ENCODE assay signal across 12 mouse cellular contexts in genomic region chr16:92382508-92382907, GRCm38 (mm10). TPM values are rescaled to one million over a fixed set of nuclear protein-coding genes. Genes with fewer than 3 reads are reported as not detected.
DNase-seq lines count a peak whose midpoint lies in the region; ATAC-seq lines count a peak whose summit lies in the region.
"Had no signal": no experiment of that assay in that cellular context is flagged by ENCODE, and none has a peak within 500 bp of the region (broad histone marks: within the 10 kb centered on the region; RNA-seq: fewer than 3 reads in every experiment).

No protein-coding gene starts in this region.

- no peaks in the 10 kb centered on the region for H3K36me3 ChIP-seq in hindbrain, embryonic 15.5 days
- H3K36me3 ChIP-seq in hindbrain, embryonic 12.5 days: no peaks in the 10 kb centered on the region
- H3K36me3 ChIP-seq: heart, embryonic 13.5 days; kidney, embryonic 15.5 days; liver, embryonic 13.5 days; midbrain, embryonic 12.5 days had no signal

- ATAC-seq in hindbrain, embryonic 15.5 days (ENCODE audit: low FRiP score, low read depth): peak; percentile 69; the same call in 1 of the 2 replicates
- ATAC-seq in hindbrain, embryonic 12.5 days (ENCODE audit: low FRiP score): no peak

- H3K4me3 ChIP-seq in hindbrain, embryonic 15.5 days: no peak overlapping the region
- no peak overlapping the region for H3K4me3 ChIP-seq in hindbrain, embryonic 12.5 days
- H3K4me3 ChIP-seq: heart, embryonic 13.5 days; kidney, embryonic 15.5 days; liver, embryonic 13.5 days; midbrain, embryonic 12.5 days had no signal

- no peaks in the 10 kb centered on the region for H3K9me3 ChIP-seq in hindbrain, embryonic 15.5 days
- no peaks in the 10 kb centered on the region for H3K9me3 ChIP-seq in hindbrain, embryonic 12.5 days (replicated peaks)
- H3K9me3 ChIP-seq: heart, embryonic 13.5 days; kidney, embryonic 15.5 days; liver, embryonic 13.5 days; midbrain, embryonic 12.5 days had no signal

- H3K9ac ChIP-seq in hindbrain, embryonic 15.5 days: no peak overlapping the region
- H3K9ac ChIP-seq in hindbrain, embryonic 12.5 days: no peak overlapping the region
- H3K9ac ChIP-seq: heart, embryonic 13.5 days; kidney, embryonic 15.5 days; liver, embryonic 13.5 days; midbrain, embryonic 12.5 days had no signal

- H3K27me3 ChIP-seq in hindbrain, embryonic 15.5 days: no peaks in the 10 kb centered on the region
- H3K27me3 ChIP-seq in hindbrain, embryonic 12.5 days: no peaks in the 10 kb centered on the region
- H3K27me3 ChIP-seq: heart, embryonic 13.5 days; kidney, embryonic 15.5 days; midbrain, embryonic 12.5 days had no signal

- WGBS in hindbrain, embryonic 15.5 days: 37% methylated on average over 6 of the region's 6 CpGs
- 43% methylated on average over 6 of the region's 6 CpGs for WGBS in hindbrain, embryonic 12.5 days

- peaks cover 10% of the 10 kb centered on the region for H3K4me1 ChIP-seq in hindbrain, embryonic 15.5 days (replicated peaks)
- 0 out of 2 replicates have a peak, but pooled peaks cover 7% of the 10 kb centered on the region for H3K4me1 ChIP-seq in hindbrain, embryonic 12.5 days
- H3K4me1 ChIP-seq: heart, embryonic 13.5 days had no signal

- no peak overlapping the region for H3K27ac ChIP-seq in hindbrain, embryonic 15.5 days (replicated peaks)
- H3K27ac ChIP-seq in hindbrain, embryonic 12.5 days: no peak overlapping the region; the same call in 1 of the 2 replicates
- H3K27ac ChIP-seq: heart, embryonic 13.5 days; kidney, embryonic 15.5 days; liver, embryonic 13.5 days; midbrain, embryonic 12.5 days had no signal

- H3K4me2 ChIP-seq in hindbrain, embryonic 15.5 days: no peak overlapping the region
- H3K4me2 ChIP-seq in hindbrain, embryonic 12.5 days (replicated peaks): no peak overlapping the region
- H3K4me2 ChIP-seq: heart, embryonic 13.5 days; kidney, embryonic 15.5 days; liver, embryonic 13.5 days; midbrain, embryonic 12.5 days had no signal

- peak; percentile 57 to 81 for DNase-seq in frontal cortex, adult 2 months (ENCODE audit: extremely low spot score in 1 of 2, low spot score in 1 of 2)
- DNase-seq in layer of hippocampus, postnatal 36 days: peak; percentile 52 to 55
- DNase-seq in right cerebral cortex, postnatal 10 days (ENCODE audit: low spot score in 2 of 2): peak; percentile 92 to 94
- DNase-seq in kidney, adult 11 months: no peak
- DNase-seq in adrenal gland, adult 8-10 months: no peak
- DNase-seq: liver, embryonic 13.5 days; thymus, adult 2 months had no signal

RNA-seq across cellular contexts. Expression of gene Kcne1, which starts 23.2 kb away (rescaled TPM):
- polyA plus RNA-seq in hindbrain, embryonic 15.5 days (2015; fragmentation: Nextera tagmentation; extraction: Ambion mirVana): 0.27 TPM in 1 of 2 replicates, not detected in the other
- 0.13 and 0.29 TPM in 2 replicates for polyA plus RNA-seq in hindbrain, embryonic 12.5 days (2016; fragmentation: Nextera tagmentation; extraction: Ambion mirVana)
- polyA plus RNA-seq in frontal cortex, adult 2 months (2012; rRNA removed): 0.02 TPM in 1 of 2 replicates, not detected in the other
- total RNA-seq in layer of hippocampus, postnatal 36 days (2021): not detected
- not detected for total RNA-seq in adrenal gland, adult 8-10 months (2022)
- polyA plus RNA-seq: midbrain, embryonic 12.5 days had no signal

Comparison
In these comparisons a context has a peak if more than half of its experiments do, and no peak if none do; other contexts are left out.
1. DNase-seq: peak in frontal cortex, adult 2 months (2 of 2), layer of hippocampus, postnatal 36 days (2 of 2) and right cerebral cortex, postnatal 10 days (2 of 2); none in kidney, adult 11 months (single experiment) and adrenal gland, adult 8-10 months (single experiment).